Comparison of ENCODE assay signal across 34 mouse cellular contexts in the genomic region with DNA sequence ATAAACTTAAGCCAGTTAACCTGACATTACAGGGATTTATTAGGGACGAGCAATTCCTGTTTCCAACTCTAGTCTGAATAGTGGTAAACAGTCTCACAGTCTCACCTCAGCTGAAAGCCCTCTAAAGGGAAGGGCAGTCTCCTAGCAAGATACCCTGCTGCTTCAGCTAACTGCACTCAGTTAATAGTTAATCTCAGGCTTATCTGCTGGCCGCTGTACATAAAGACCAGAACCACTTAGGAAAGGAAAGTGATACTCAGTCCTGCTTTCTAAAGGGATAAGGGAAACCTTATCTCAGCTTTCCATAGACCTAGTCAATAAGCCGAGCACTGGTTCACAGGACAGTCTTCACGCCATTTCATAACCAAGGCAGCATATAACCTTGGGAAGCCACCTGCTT. TPM values are rescaled to one million over a fixed set of nuclear protein-coding genes. Genes with fewer than 3 reads are reported as not detected.
DNase-seq lines count a peak whose midpoint lies in the region; ATAC-seq and TF ChIP-seq lines count a peak whose summit lies in the region.
"Had no signal": no experiment of that assay in that cellular context is flagged by ENCODE, and none has a peak within 500 bp of the region (broad histone marks: within the 10 kb centered on the region; RNA-seq: fewer than 3 reads in every experiment).

No protein-coding gene starts in this region.

- no peaks in the 10 kb centered on the region for H3K9me3 ChIP-seq in heart, embryonic 13.5 days
- no peaks in the 10 kb centered on the region for H3K9me3 ChIP-seq in lung, embryonic 15.5 days
- H3K9me3 ChIP-seq: forebrain, embryonic 10.5 days; heart, embryonic 15.5 days; hindbrain, embryonic 13.5 days; midbrain, embryonic 10.5 days; neural tube, embryonic 13.5 days had no signal

- intact Hi-C loops in heart, postnatal 14 days (cut with DNase I): no loop called here

- no peak overlapping the region for H3K4me2 ChIP-seq in heart, embryonic 13.5 days
- no peak overlapping the region for H3K4me2 ChIP-seq in lung, embryonic 15.5 days
- H3K4me2 ChIP-seq: heart, embryonic 15.5 days; hindbrain, embryonic 13.5 days; neural tube, embryonic 13.5 days had no signal

- peaks cover 97% of the 10 kb centered on the region for H3K36me3 ChIP-seq in heart, embryonic 13.5 days
- no peaks in the 10 kb centered on the region for H3K36me3 ChIP-seq in lung, embryonic 15.5 days
- peaks cover 16% of the 10 kb centered on the region for H3K36me3 ChIP-seq in small intestine, adult 2 months (ENCODE audit: control insufficient read depth, insufficient read depth, low read length)
- H3K36me3 ChIP-seq: forebrain, embryonic 10.5 days; hindbrain, embryonic 13.5 days; midbrain, embryonic 10.5 days; neural tube, embryonic 13.5 days had no signal

- H3K4me3 ChIP-seq in heart, embryonic 13.5 days: no peak overlapping the region
- no peak overlapping the region for H3K4me3 ChIP-seq in lung, embryonic 15.5 days
- H3K4me3 ChIP-seq in small intestine, adult 2 months (ENCODE audit: low read depth, low read length): no peak overlapping the region
- H3K4me3 ChIP-seq: forebrain, embryonic 10.5 days; heart, embryonic 15.5 days; hindbrain, embryonic 13.5 days; layer of hippocampus, adult 2 months; midbrain, embryonic 10.5 days; myocyte; neural tube, embryonic 13.5 days had no signal

- ATAC-seq in heart, embryonic 13.5 days (ENCODE audit: extremely low read depth, insufficient number of reproducible peaks, low FRiP score, low TSS enrichment): no peak
- ATAC-seq in lung, embryonic 15.5 days (ENCODE audit: borderline replicate concordance, extremely low read depth, low FRiP score, low TSS enrichment): 0 out of 2 replicates have a peak, but pooled peaks have one; percentile 11
- ATAC-seq: CD4-positive, CD25-positive, alpha-beta regulatory T cell, adult 4 months; forebrain, embryonic 16.5 days; midbrain, embryonic 16.5 days had no signal

- H3K4me1 ChIP-seq in heart, embryonic 13.5 days: peaks cover 21% of the 10 kb centered on the region
- peaks cover 6% of the 10 kb centered on the region; the same call in 1 of the 2 replicates for H3K4me1 ChIP-seq in lung, embryonic 15.5 days
- H3K4me1 ChIP-seq in small intestine, adult 2 months (ENCODE audit: control insufficient read depth, insufficient read depth, insufficient read length, low read length): peaks cover 14% of the 10 kb centered on the region
- H3K4me1 ChIP-seq: hindbrain, embryonic 13.5 days had no signal

- 43% methylated on average over 4 of the region's 4 CpGs for WGBS in heart, embryonic 13.5 days
- WGBS in lung, embryonic 15.5 days: 51% methylated on average over 4 of the region's 4 CpGs
- 27% methylated on average over 4 of the region's 4 CpGs for WGBS in small intestine, adult 2 months

- no peak overlapping the region for H3K9ac ChIP-seq in heart, embryonic 13.5 days
- H3K9ac ChIP-seq in lung, embryonic 15.5 days: no peak overlapping the region
- H3K9ac ChIP-seq: heart, embryonic 15.5 days; hindbrain, embryonic 13.5 days; neural tube, embryonic 13.5 days had no signal

- no peak for DNase-seq in heart, postnatal 14 days
- DNase-seq in lung, postnatal 25 days (ENCODE audit: low spot score): no peak
- no peak for DNase-seq in embryo, embryonic 10 days (ENCODE audit: low spot score)
- no peak for DNase-seq in right cerebral cortex, postnatal 10 days (ENCODE audit: low spot score in 2 of 2)
- DNase-seq in adrenal gland, postnatal 4 days (ENCODE audit: low spot score in 2 of 2): no peak
- DNase-seq: adrenal gland, postnatal 36 days; cerebellum, adult 11-12 months; cerebellum, postnatal 10 days; gastrocnemius, postnatal 14 days; heart, adult 18-20 months; kidney, postnatal 25 days; lung, adult 2 months; right cerebral cortex, postnatal 4 days; thymus, postnatal 25 days had no signal

- no peaks in the 10 kb centered on the region for H3K27me3 ChIP-seq in heart, embryonic 13.5 days (replicated peaks)
- H3K27me3 ChIP-seq in lung, embryonic 15.5 days: peaks cover 9% of the 10 kb centered on the region
- no peaks in the 10 kb centered on the region for H3K27me3 ChIP-seq in small intestine, adult 2 months (ENCODE audit: control insufficient read depth, insufficient read depth, low read length)
- H3K27me3 ChIP-seq: heart, embryonic 15.5 days; hindbrain, embryonic 13.5 days; neural tube, embryonic 13.5 days had no signal

- peak overlapping the region; percentile 32; the same call in 1 of the 2 replicates for H3K27ac ChIP-seq in heart, embryonic 13.5 days (replicated peaks)
- no peak overlapping the region for H3K27ac ChIP-seq in lung, embryonic 15.5 days
- H3K27ac ChIP-seq in small intestine, adult 2 months (ENCODE audit: insufficient read depth, low read depth, low read length): peak overlapping the region; percentile 90
- H3K27ac ChIP-seq: forebrain, embryonic 10.5 days; heart, embryonic 15.5 days; hindbrain, embryonic 13.5 days; layer of hippocampus, adult 2 months; macrophage; midbrain, embryonic 10.5 days; neural tube, embryonic 13.5 days had no signal

- no peak for TF ChIP-seq POLR2A in small intestine, adult 2 months (IDR thresholded peaks at IDR 0.05; ENCODE audit: low read depth, low read length)

- no peak for TF ChIP-seq CTCF in small intestine, adult 2 months (IDR thresholded peaks at IDR 0.05; ENCODE audit: extremely low read depth, insufficient read length, insufficient replicate concordance, low read depth, low read length)

RNA-seq across cellular contexts. Expression of gene 9230112D13Rik, which starts 13.3 kb away (rescaled TPM):
- polyA plus RNA-seq in heart, embryonic 13.5 days (2015; fragmentation: Nextera tagmentation; extraction: Ambion mirVana): not detected in 2 replicates
- not detected for total RNA-seq in heart, postnatal 14 days (2021)
- not detected in 2 replicates for polyA plus RNA-seq in lung, embryonic 15.5 days (2015; fragmentation: Nextera tagmentation; extraction: Ambion mirVana)
- polyA plus RNA-seq in small intestine, adult 2 months (2012; rRNA removed): not detected in 2 replicates
- not detected for total RNA-seq in adrenal gland, postnatal 4 days (2021)
- total RNA-seq: adrenal gland, postnatal 36 days; gastrocnemius, postnatal 14 days; heart, adult 18-20 months; layer of hippocampus, adult 2 months; layer of hippocampus, postnatal 25 days; left cerebral cortex, postnatal 10 days had no signal
- polyA plus RNA-seq: CD4-positive, CD25-positive, alpha-beta regulatory T cell, adult 4 months; cortical plate, adult 2 months; embryonic facial prominence, embryonic 11.5 days; forebrain, embryonic 10.5 days; forebrain, embryonic 16.5 days; heart, embryonic 15.5 days; hindbrain, embryonic 13.5 days; kidney, embryonic 14.5 days; limb, embryonic 11.5 days; lung, adult 2 months; macrophage; midbrain, embryonic 10.5 days; midbrain, embryonic 16.5 days; myocyte; neural tube, embryonic 13.5 days had no signal

RNA-seq across cellular contexts. Expression of gene Bmpr1a, which starts 32.7 kb away (rescaled TPM):
- 37.1 and 37.4 TPM in 2 replicates for polyA plus RNA-seq in heart, embryonic 13.5 days (2015; fragmentation: Nextera tagmentation; extraction: Ambion mirVana)
- total RNA-seq in heart, postnatal 14 days (2021): 10 to 100 TPM; 73.6 to 77.2 TPM
- polyA plus RNA-seq in lung, embryonic 15.5 days (2015; fragmentation: Nextera tagmentation; extraction: Ambion mirVana): 39.1 and 39.2 TPM in 2 replicates
- 2.4 and 3.3 TPM in 2 replicates for polyA plus RNA-seq in small intestine, adult 2 months (2012; rRNA removed)
- 10 to 100 TPM; 79.7 to 81.9 TPM for total RNA-seq in adrenal gland, postnatal 4 days (2021)

RNA-seq across cellular contexts. Expression of gene Ldb3, which starts 52.6 kb away (rescaled TPM):
- polyA plus RNA-seq in heart, embryonic 13.5 days (2015; fragmentation: Nextera tagmentation; extraction: Ambion mirVana): 226 and 249 TPM in 2 replicates
- total RNA-seq in heart, postnatal 14 days (2021): 100 to 1,000 TPM; 877 to 926 TPM
- 8.3 and 9.5 TPM in 2 replicates for polyA plus RNA-seq in lung, embryonic 15.5 days (2015; fragmentation: Nextera tagmentation; extraction: Ambion mirVana)
- polyA plus RNA-seq in small intestine, adult 2 months (2012; rRNA removed): 29.9 and 102 TPM in 2 replicates
- total RNA-seq in adrenal gland, postnatal 4 days (2021): 10 to 100 TPM; 14.3 to 37.2 TPM
- polyA plus RNA-seq: CD4-positive, CD25-positive, alpha-beta regulatory T cell, adult 4 months; macrophage had no signal
